Mouse (Mus musculus) neural tube, embryonic 13.5 days (tissue): ENCODE measurements around the gene Arf6. TPM values are rescaled to one million over a fixed set of nuclear protein-coding genes. Genes with fewer than 3 reads are reported as not detected.

Experiments
- ATAC-seq: fragments of 200-750 bp; cut with Nextera tagmentation; 2 replicates; pipeline ENCODE4 v1.8.0; 2017; ENCODE audit warnings: low read depth, mild to moderate bottlenecking, moderate TSS enrichment, moderate library complexity
- H3K27ac ChIP-seq: fragments of 300-500 bp; sonication (generic); replicated peaks from 2 replicates; pipeline ENCODE4 v1.5.1; 2015; ENCODE audit warnings: moderate library complexity, mild to moderate bottlenecking, inconsistent platforms
- H3K27me3 ChIP-seq: fragments of 300-500 bp; sonication (generic); 2 replicates; pipeline ENCODE4 v1.6.1; 2015; ENCODE audit warnings: mild to moderate bottlenecking, inconsistent platforms
- H3K36me3 ChIP-seq: fragments of 300-500 bp; sonication (generic); 2 replicates; pipeline ENCODE4 v1.6.1; 2015; ENCODE audit warnings: mild to moderate bottlenecking, inconsistent platforms
- H3K4me1 ChIP-seq: fragments of 300-500 bp; sonication (generic); replicated peaks from 2 replicates; pipeline ENCODE4 v1.6.1; 2015; ENCODE audit warnings: inconsistent platforms
- H3K4me2 ChIP-seq: fragments of 300-500 bp; sonication (generic); 2 replicates; pipeline ENCODE4 v1.6.1; 2015; ENCODE audit warnings: inconsistent platforms, mild to moderate bottlenecking, moderate library complexity
- H3K4me3 ChIP-seq: fragments of 300-500 bp; sonication (generic); 2 replicates; pipeline ENCODE4 v1.5.1; 2015; ENCODE audit warnings: mild to moderate bottlenecking, inconsistent platforms
- H3K9ac ChIP-seq: fragments of 300-500 bp; sonication (generic); 2 replicates; pipeline ENCODE4 v1.6.1; 2015; ENCODE audit warnings: moderate library complexity, mild to moderate bottlenecking, inconsistent platforms
- H3K9me3 ChIP-seq: fragments of 300-500 bp; sonication (generic); 2 replicates; pipeline ENCODE4 v1.6.1; 2016; ENCODE audit warnings: inconsistent platforms
- WGBS: fragments of 180-500 bp; shearing (Covaris S2); methylation state at CpG from one replicate; pipeline ENCODE4 v1.1.7; 2015; 5-methylcytosine and 5-hydroxymethylcytosine counted together
- microRNA-seq: library from miRNA; unstranded; fragments of <30 nt; microRNA quantifications from one replicate; pipeline ENCODE4, GENCODE M21; 2016
- polyA plus RNA-seq: library from polyadenylated mRNA; unstranded; fragments of >200 nt; fragmentation: Nextera tagmentation; extraction: Ambion mirVana; gene quantifications from 2 replicates; pipeline ENCODE4 v1.2.1, GENCODE M21; 2015

Arf6 gene
- polyA plus RNA-seq, 1 experiment from 2014 or later, result 32.6 TPM

DNA sequence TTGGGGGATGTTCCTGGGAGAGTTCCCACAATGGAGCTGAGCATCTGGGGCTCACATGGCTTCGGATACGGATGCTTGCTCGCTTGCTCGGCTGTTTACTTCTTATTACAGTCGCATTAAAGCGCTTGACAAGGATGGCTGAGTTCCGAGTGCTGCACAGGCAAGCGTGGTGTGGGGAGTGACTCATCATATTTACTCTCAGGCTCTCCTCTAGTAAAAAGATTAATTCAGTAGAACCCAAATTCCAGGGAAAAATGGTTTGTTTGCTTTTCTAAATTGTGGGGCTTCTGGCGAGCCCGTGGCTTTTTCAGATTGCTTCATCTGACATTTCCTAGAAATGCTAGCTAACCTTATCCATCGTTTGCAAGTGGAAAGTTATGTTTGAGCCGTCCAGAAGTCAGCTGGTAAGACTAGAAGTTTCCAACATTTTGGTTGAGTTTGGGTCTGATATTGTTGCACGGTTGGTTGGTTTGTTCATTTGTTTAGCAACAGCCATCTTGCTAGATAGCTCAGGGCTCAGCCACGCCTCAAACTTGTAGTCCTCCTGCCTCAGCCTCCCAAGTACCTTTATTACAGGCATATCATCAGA lies 47.2 kb downstream of the Arf6 start:
- no peak for ATAC-seq
- Histone ChIP-seq H3K27me3 (no peaks in the 10 kb centered on the region), H3K4me3 (no peak overlapping the region), H3K36me3 (no peaks in the 10 kb centered on the region), H3K9me3 (no peaks in the 10 kb centered on the region; the same call in 1 of the 2 replicates), H3K9ac (no peak overlapping the region), H3K4me1 (no peaks in the 10 kb centered on the region), H3K4me2 (no peak overlapping the region), H3K27ac (no peak overlapping the region)
- 85% methylated on average over 14 of the region's 14 CpGs for WGBS

GRCm38 (mm10) chr12:69419606-69420005 lies 47.7 kb downstream of the Arf6 start:
- Histone ChIP-seq H3K36me3 (no peaks in the 10 kb centered on the region), H3K9ac (no peak overlapping the region), H3K4me2 (no peak overlapping the region), H3K27me3 (no peaks in the 10 kb centered on the region), H3K9me3 (no peaks in the 10 kb centered on the region; the same call in 1 of the 2 replicates), H3K4me1 (no peaks in the 10 kb centered on the region), H3K27ac (no peak overlapping the region), H3K4me3 (no peak overlapping the region)
- ATAC-seq, result no peak
- 87% methylated on average over 4 of the region's 4 CpGs for WGBS

DNA sequence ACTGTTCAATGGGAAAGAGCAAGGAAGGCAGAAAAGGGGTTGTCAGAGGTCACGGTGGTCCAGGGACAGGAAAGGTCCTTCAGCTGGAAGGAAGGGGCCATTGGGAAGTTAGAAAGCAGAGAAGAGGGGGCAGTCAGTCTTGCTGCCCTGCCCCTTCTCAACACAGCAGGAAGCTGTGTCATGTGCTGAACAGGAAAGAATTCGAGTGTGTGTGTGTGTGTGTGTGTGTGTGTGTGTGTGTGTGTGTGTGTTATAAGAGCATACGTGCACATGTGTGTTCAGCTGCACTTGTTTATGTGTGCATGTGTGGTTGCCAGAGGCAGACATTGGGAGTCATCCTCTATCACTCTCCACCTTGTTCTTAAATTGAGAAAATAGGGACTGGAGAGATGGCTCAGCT lies 48.8 kb downstream of the Arf6 start:
- Histone ChIP-seq H3K4me2 (no peak overlapping the region), H3K9me3 (no peaks in the 10 kb centered on the region; the same call in 1 of the 2 replicates), H3K4me3 (no peak overlapping the region), H3K27ac (no peak overlapping the region), H3K4me1 (peaks cover 5% of the 10 kb centered on the region; the same call in 1 of the 2 replicates), H3K36me3 (no peaks in the 10 kb centered on the region), H3K27me3 (no peaks in the 10 kb centered on the region), H3K9ac (no peak overlapping the region)
- WGBS, result 73% methylated on average over 3 of the region's 3 CpGs
- ATAC-seq, result no peak

DNA sequence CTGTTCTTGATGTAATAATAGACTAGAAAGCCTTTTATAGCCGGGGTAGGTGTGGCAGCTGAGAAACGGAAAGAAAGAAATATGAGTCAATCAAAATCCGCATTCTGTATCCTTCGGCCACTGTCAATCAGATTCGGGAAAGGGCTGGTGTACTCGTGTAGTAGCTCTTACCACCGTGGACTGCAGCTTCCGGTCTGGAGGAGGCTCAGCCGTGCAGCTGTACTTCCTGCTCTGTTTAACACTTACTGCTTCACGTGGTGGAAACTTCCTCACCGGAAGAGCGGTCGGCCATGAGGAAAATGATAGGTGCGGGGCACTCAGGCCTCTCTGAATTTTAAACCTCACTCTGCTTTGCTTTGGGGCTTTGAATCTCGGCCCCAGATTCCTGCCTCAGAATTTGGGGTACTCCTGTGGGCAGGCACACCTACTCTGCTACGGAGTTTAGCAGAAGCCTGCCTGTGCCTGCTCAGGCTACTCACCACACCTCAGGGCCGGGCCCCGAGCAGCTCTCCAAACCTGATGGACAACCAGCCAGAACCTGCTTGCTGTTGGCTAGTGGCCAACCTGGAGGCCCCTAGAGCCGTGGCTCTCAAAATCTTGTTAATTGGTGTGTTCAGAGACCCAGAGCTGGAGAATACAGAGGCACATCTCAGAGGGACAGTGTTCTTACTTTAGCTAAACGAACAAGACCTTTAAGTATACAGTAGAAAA lies 51.0 kb downstream of the Arf6 start:
- Histone ChIP-seq H3K4me1 (peaks cover 5% of the 10 kb centered on the region; the same call in 1 of the 2 replicates), H3K4me2 (no peak overlapping the region), H3K9ac (no peak overlapping the region), H3K27me3 (no peaks in the 10 kb centered on the region), H3K9me3 (no peaks in the 10 kb centered on the region; the same call in 1 of the 2 replicates), H3K36me3 (no peaks in the 10 kb centered on the region), H3K4me3 (no peak overlapping the region), H3K27ac (no peak overlapping the region)
- no peak for ATAC-seq
- 86% methylated on average over 20 of the region's 20 CpGs for WGBS

Small RNA genes within 50 kb of the gene (microRNA-seq; reads per million reads assigned to microRNA genes)
- not detected for gene Gm47299
- not detected for gene Gm47305

Other genes with a start within 250 kb of the Arf6 start
- 1,017 and 1,154 TPM in 2 replicates for gene Rps29, start 213.0 kb upstream of the Arf6 start, polyA plus RNA-seq
- 5.1 and 6.0 TPM in 2 replicates for gene Lrr1, start 203.3 kb upstream of the Arf6 start, polyA plus RNA-seq
- 422 and 474 TPM in 2 replicates for gene Rpl36al, start 188.1 kb upstream of the Arf6 start, polyA plus RNA-seq
- 38.5 and 42.2 TPM in 2 replicates for gene Mgat2, start 188.0 kb upstream of the Arf6 start, polyA plus RNA-seq
- 18.1 and 18.2 TPM in 2 replicates for gene Gm49383, start 175.0 kb upstream of the Arf6 start, polyA plus RNA-seq
- gene Dnaaf2, start 173.7 kb upstream of the Arf6 start, polyA plus RNA-seq, result 7.0 and 7.6 TPM in 2 replicates
- gene Gm49384, start 167.9 kb upstream of the Arf6 start, polyA plus RNA-seq, result 15.1 and 16.3 TPM in 2 replicates
- gene Pole2, start 144.0 kb upstream of the Arf6 start, polyA plus RNA-seq, result 4.1 and 7.1 TPM in 2 replicates
- gene Klhdc1, start 131.0 kb upstream of the Arf6 start, polyA plus RNA-seq, result 8.4 and 9.8 TPM in 2 replicates
- gene Klhdc2, start 75.5 kb upstream of the Arf6 start, polyA plus RNA-seq, result 293 and 300 TPM in 2 replicates
- 96.5 and 100 TPM in 2 replicates for gene Nemf, start 15.0 kb upstream of the Arf6 start, polyA plus RNA-seq
- gene Gm9887, start 308 bp downstream of the Arf6 start, polyA plus RNA-seq, result 0.71 and 1.3 TPM in 2 replicates
- gene Vcpkmt, start 210.9 kb downstream of the Arf6 start, polyA plus RNA-seq, result 25.6 and 28.2 TPM in 2 replicates